Mouse (Mus musculus) stomach, embryonic 14.5 days (tissue): Measurements from ENCODE around the gene Prrc2b. TPM values are rescaled to one million over a fixed set of nuclear protein-coding genes. Genes with fewer than 3 reads are reported as not detected.
A peak's percentile ranks its signal among the peaks of the same experiment; 100 is the strongest.

Source experiments
- ATAC-seq: fragments of 200-750 bp; cut with Nextera tagmentation; 2 replicates; pipeline ENCODE4 v1.8.0; 2017; ENCODE audit warnings: low read depth, moderate TSS enrichment; ENCODE audit not compliant: insufficient number of reproducible peaks, insufficient read depth, low FRiP score
- H3K27ac ChIP-seq: fragments of 300-500 bp; sonication (generic); 2 replicates; pipeline ENCODE4 v1.5.1; 2014; ENCODE audit warnings: mild to moderate bottlenecking, low read length, moderate library complexity, mixed read lengths
- H3K27me3 ChIP-seq: fragments of 300-500 bp; sonication (generic); 2 replicates; pipeline ENCODE4 v1.6.1; 2014; ENCODE audit warnings: low read length, control low read depth, mixed read lengths; ENCODE audit not compliant: control insufficient read depth, insufficient read depth
- H3K36me3 ChIP-seq: fragments of 300-500 bp; sonication (generic); 2 replicates; pipeline ENCODE4 v1.6.1; 2014; ENCODE audit warnings: mild to moderate bottlenecking, control low read depth, low read length, moderate library complexity, mixed read lengths; ENCODE audit not compliant: control insufficient read depth, insufficient read depth
- H3K4me1 ChIP-seq: fragments of 300-500 bp; sonication (generic); 2 replicates; pipeline ENCODE4 v1.6.1; 2014; ENCODE audit warnings: low read length, control low read depth, mixed read lengths; ENCODE audit not compliant: control insufficient read depth, insufficient read depth
- H3K4me2 ChIP-seq: fragments of 300-500 bp; sonication (generic); replicated peaks from 2 replicates; pipeline ENCODE4 v1.6.1; 2014; ENCODE audit warnings: low read depth, low read length, control low read depth
- H3K4me3 ChIP-seq: fragments of 300-500 bp; sonication (generic); 2 replicates; pipeline ENCODE4 v1.5.1; 2014; ENCODE audit warnings: low read depth, low read length, control low read depth
- H3K9ac ChIP-seq: fragments of 300-500 bp; sonication (generic); replicated peaks from 2 replicates; pipeline ENCODE4 v1.6.1; 2014; ENCODE audit warnings: low read depth, mild to moderate bottlenecking, control low read depth, low read length, moderate library complexity, mixed read lengths
- H3K9me3 ChIP-seq: fragments of 300-500 bp; sonication (generic); 2 replicates; pipeline ENCODE4 v1.6.1; 2016; ENCODE audit warnings: low read depth, low read length, control low read depth; ENCODE audit not compliant: control insufficient read depth
- WGBS: fragments of 180-500 bp; shearing (Covaris S2); extraction: QIAGEN DNeasy Blood & Tissue Kit; methylation state at CpG from one replicate; pipeline ENCODE4 v1.1.7; 2014; 5-methylcytosine and 5-hydroxymethylcytosine counted together
- polyA plus RNA-seq: library from polyadenylated mRNA; unstranded; fragments of >200 nt; fragmentation: Nextera tagmentation; extraction: Ambion mirVana; gene quantifications from 2 replicates; pipeline ENCODE4 v1.2.1, GENCODE M21; 2014

Gene Prrc2b
- polyA plus RNA-seq, 1 experiment from 2014 or later, result 59.8 TPM

GRCm38 (mm10) chr2:32153791-32154119, 2.9 kb downstream of the Prrc2b start:
- peak overlapping the region; percentile 99 for H3K27ac ChIP-seq
- no peaks in the 10 kb centered on the region for H3K27me3 ChIP-seq
- WGBS, result 17% methylated on average over 4 of the region's 4 CpGs
- H3K4me2 ChIP-seq, result peak overlapping the region; percentile 93
- no peak for ATAC-seq
- peak overlapping the region; percentile 75 for H3K4me3 ChIP-seq
- H3K9ac ChIP-seq, result no peak overlapping the region; the same call in 1 of the 2 replicates
- peaks cover 62% of the 10 kb centered on the region for H3K4me1 ChIP-seq
- no peaks in the 10 kb centered on the region for H3K36me3 ChIP-seq
- no peaks in the 10 kb centered on the region for H3K9me3 ChIP-seq

- Histone ChIP-seq H3K4me1 (peaks cover 68% of the 10 kb centered on the region), H3K9ac (no peak overlapping the region), H3K27ac (peak overlapping the region; percentile 99), H3K9me3 (no peaks in the 10 kb centered on the region), H3K4me3 (0 out of 2 replicates have a peak overlapping the region, but pooled peaks have one; percentile 75), H3K4me2 (peak overlapping the region; percentile 93), H3K27me3 (no peaks in the 10 kb centered on the region), H3K36me3 (no peaks in the 10 kb centered on the region)
- ATAC-seq, result no peak; the same call in 1 of the 2 replicates
- 27% methylated on average over 9 of the region's 9 CpGs for WGBS
Observed at GRCm38 (mm10) chr2:32154334-32154997, 3.6 kb downstream of the Prrc2b start.

- peak overlapping the region; percentile 99 for H3K27ac ChIP-seq
- no peaks in the 10 kb centered on the region for H3K9me3 ChIP-seq
- H3K4me1 ChIP-seq, result peaks cover 70% of the 10 kb centered on the region
- H3K36me3 ChIP-seq, result peaks cover under 1% of the 10 kb centered on the region; the same call in 1 of the 2 replicates
- 55% methylated on average over 7 of the region's 7 CpGs for WGBS
- no peak for ATAC-seq
- no peak overlapping the region for H3K9ac ChIP-seq
- H3K27me3 ChIP-seq, result no peaks in the 10 kb centered on the region
- no peak overlapping the region for H3K4me3 ChIP-seq
- peak overlapping the region; percentile 93 for H3K4me2 ChIP-seq
Observed at GRCm38 (mm10) chr2:32154998-32155541, 4.2 kb downstream of the Prrc2b start.

- H3K36me3 ChIP-seq, result peaks cover 4% of the 10 kb centered on the region; the same call in 1 of the 2 replicates
- H3K9ac ChIP-seq, result no peak overlapping the region
- peak overlapping the region; percentile 99; the same call in 1 of the 2 replicates for H3K27ac ChIP-seq
- H3K27me3 ChIP-seq, result no peaks in the 10 kb centered on the region
- WGBS, result 51% methylated on average over 6 of the region's 6 CpGs
- no peak overlapping the region for H3K4me3 ChIP-seq
- H3K4me1 ChIP-seq, result peaks cover 73% of the 10 kb centered on the region
- no peak overlapping the region; the same call in 1 of the 2 replicates for H3K4me2 ChIP-seq
- no peaks in the 10 kb centered on the region for H3K9me3 ChIP-seq
- ATAC-seq, result no peak
Observed at GRCm38 (mm10) chr2:32155614-32156013, 4.7 kb downstream of the Prrc2b start.

GRCm38 (mm10) chr2:32156645-32157044, 5.8 kb downstream of the Prrc2b start:
- Histone ChIP-seq H3K27me3 (no peaks in the 10 kb centered on the region), H3K9me3 (no peaks in the 10 kb centered on the region), H3K4me1 (peaks cover 73% of the 10 kb centered on the region), H3K4me2 (0 out of 2 replicates have a peak overlapping the region, but pooled peaks have one; percentile 8), H3K36me3 (peaks cover 4% of the 10 kb centered on the region; the same call in 1 of the 2 replicates), H3K4me3 (no peak overlapping the region), H3K27ac (peak overlapping the region; percentile 64; the same call in 1 of the 2 replicates), H3K9ac (no peak overlapping the region)
- ATAC-seq, result no peak
- WGBS, result 44% methylated on average over 10 of the region's 10 CpGs

GRCm38 (mm10) chr2:32157328-32157727, 6.4 kb downstream of the Prrc2b start:
- H3K4me2 ChIP-seq, result 0 out of 2 replicates have a peak overlapping the region, but pooled peaks have one; percentile 8

GRCm38 (mm10) chr2:32158616-32159239, 7.8 kb downstream of the Prrc2b start:
- no peaks in the 10 kb centered on the region for H3K9me3 ChIP-seq
- no peak overlapping the region for H3K9ac ChIP-seq
- WGBS, result 63% methylated on average over 12 of the region's 12 CpGs
- H3K4me2 ChIP-seq, result no peak overlapping the region
- no peak overlapping the region for H3K4me3 ChIP-seq
- ATAC-seq, result no peak
- H3K36me3 ChIP-seq, result peaks cover 4% of the 10 kb centered on the region; the same call in 1 of the 2 replicates
- H3K4me1 ChIP-seq, result peaks cover 61% of the 10 kb centered on the region
- no peak overlapping the region; the same call in 1 of the 2 replicates for H3K27ac ChIP-seq
- H3K27me3 ChIP-seq, result no peaks in the 10 kb centered on the region

More at GRCm38 (mm10) chr2:32157328-32157727, 6.4 kb downstream of the Prrc2b start:
- Histone ChIP-seq H3K27ac (peak overlapping the region; percentile 64; the same call in 1 of the 2 replicates), H3K9me3 (no peaks in the 10 kb centered on the region), H3K27me3 (no peaks in the 10 kb centered on the region), H3K4me1 (peaks cover 73% of the 10 kb centered on the region), H3K36me3 (peaks cover 4% of the 10 kb centered on the region; the same call in 1 of the 2 replicates), H3K4me3 (no peak overlapping the region), H3K9ac (no peak overlapping the region)
- ATAC-seq, result no peak
- 19% methylated on average over 4 of the region's 4 CpGs for WGBS

- no peaks in the 10 kb centered on the region for H3K9me3 ChIP-seq
- H3K4me1 ChIP-seq, result peaks cover 62% of the 10 kb centered on the region
- H3K36me3 ChIP-seq, result peaks cover 4% of the 10 kb centered on the region; the same call in 1 of the 2 replicates
- no peak overlapping the region for H3K9ac ChIP-seq
- H3K4me3 ChIP-seq, result no peak overlapping the region
- no peak for ATAC-seq
- 80% methylated on average over 3 of the region's 3 CpGs for WGBS
- no peaks in the 10 kb centered on the region for H3K27me3 ChIP-seq
- H3K27ac ChIP-seq, result no peak overlapping the region
- H3K4me2 ChIP-seq, result no peak overlapping the region
Observed at GRCm38 (mm10) chr2:32160525-32160924, 9.6 kb downstream of the Prrc2b start.
